Mouse (Mus musculus) lung, postnatal 0 days (tissue): Measurements from ENCODE around the gene Rpp14. TPM values are rescaled to one million over a fixed set of nuclear protein-coding genes. Genes with fewer than 3 reads are reported as not detected.

Source experiments
- ATAC-seq: fragments of 200-750 bp; cut with Nextera tagmentation; 2 replicates; pipeline ENCODE4 v1.8.0; 2017; ENCODE audit warnings: moderate library complexity
- DNase-seq: peaks from one replicate; pipeline ENCODE4 v3.0.0-alpha.2; 2016; ENCODE audit warnings: low spot score
- H3K27ac ChIP-seq: fragments of 300-500 bp; sonication (generic); 2 replicates; pipeline ENCODE4 v1.5.1; 2014; ENCODE audit warnings: antibody characterized with exemption, mild to moderate bottlenecking, low read length, mixed read lengths
- H3K27me3 ChIP-seq: fragments of 300-500 bp; sonication (generic); replicated peaks from 2 replicates; pipeline ENCODE4 v1.6.1; 2014; ENCODE audit warnings: low read length, mixed read lengths; ENCODE audit not compliant: insufficient read depth
- H3K36me3 ChIP-seq: fragments of 300-500 bp; sonication (generic); 2 replicates; pipeline ENCODE4 v1.6.1; 2014; ENCODE audit warnings: low read length, mixed read lengths; ENCODE audit not compliant: insufficient read depth
- H3K4me1 ChIP-seq: fragments of 300-500 bp; sonication (generic); 2 replicates; pipeline ENCODE4 v1.6.1; 2014; ENCODE audit warnings: antibody characterized with exemption, low read depth, low read length, mixed read lengths; ENCODE audit not compliant: insufficient read depth
- H3K4me2 ChIP-seq: fragments of 300-500 bp; sonication (generic); replicated peaks from 2 replicates; pipeline ENCODE4 v1.6.1; 2014; ENCODE audit warnings: low read depth, mild to moderate bottlenecking, low read length, moderate library complexity, mixed read lengths
- H3K4me3 ChIP-seq: fragments of 300-500 bp; sonication (generic); 2 replicates; pipeline ENCODE4 v1.5.1; 2014; ENCODE audit warnings: low read depth, low read length
- H3K9ac ChIP-seq: fragments of 300-500 bp; sonication (generic); replicated peaks from 2 replicates; pipeline ENCODE4 v1.6.1; 2014; ENCODE audit warnings: low read depth, mild to moderate bottlenecking
- H3K9me3 ChIP-seq: fragments of 300-500 bp; sonication (generic); 2 replicates; pipeline ENCODE4 v1.6.1; 2016; ENCODE audit warnings: low read length, mixed read lengths
- CTCF ChIP-seq: IDR thresholded peaks from 2 replicates; pipeline ENCODE4 v1.5.1; 2016; ENCODE audit warnings: antibody characterized with exemption, mild to moderate bottlenecking
- EP300 ChIP-seq: IDR thresholded peaks from 2 replicates; pipeline ENCODE4 v1.6.1; 2016; ENCODE audit warnings: antibody characterized with exemption, mild to moderate bottlenecking, control low read depth
- WGBS: fragments of 180-500 bp; shearing (Covaris S2); extraction: QIAGEN DNeasy Blood & Tissue Kit; methylation state at CpG from one replicate; pipeline ENCODE4 v1.1.7; 2014; 5-methylcytosine and 5-hydroxymethylcytosine counted together
- polyA plus RNA-seq: library from polyadenylated mRNA; unstranded; fragments of >200 nt; fragmentation: Nextera tagmentation; extraction: Ambion mirVana; gene quantifications from 2 replicates; pipeline ENCODE4 v1.2.1, GENCODE M21; 2015

Gene Rpp14
- polyA plus RNA-seq, 1 experiment from 2014 or later = 37.6 TPM

DNA sequence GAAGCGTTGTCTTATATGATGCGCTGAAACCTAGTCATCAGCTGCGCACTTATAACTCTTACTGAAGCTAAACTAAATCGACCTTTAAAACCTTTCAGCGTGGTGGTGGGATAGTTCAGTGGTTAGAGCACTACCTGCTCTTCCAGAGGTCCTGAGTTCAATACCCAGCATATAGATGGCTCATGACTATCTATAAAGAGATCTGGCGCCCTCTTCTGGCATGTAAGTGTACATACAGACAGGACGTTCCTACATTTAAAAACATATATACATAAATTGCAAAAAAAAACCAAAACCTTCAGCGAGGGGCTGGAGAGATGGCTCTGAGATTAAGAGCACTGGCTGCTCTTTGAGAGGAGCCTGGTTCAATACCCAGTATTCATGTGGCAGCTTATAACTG, 35.8 kb upstream of the Rpp14 start:
- Histone ChIP-seq H3K4me2 (no peak overlapping the region), H3K27ac (no peak overlapping the region), H3K9me3 (no peaks in the 10 kb centered on the region), H3K4me1 (no peaks in the 10 kb centered on the region), H3K4me3 (no peak overlapping the region), H3K9ac (no peak overlapping the region), H3K27me3 (no peaks in the 10 kb centered on the region), H3K36me3 (no peaks in the 10 kb centered on the region)
- whole genome bisulfite sequencing = 65% methylated on average over 8 of the region's 8 CpGs
- DNase-seq = peak; percentile 66
- TF ChIP-seq EP300 = no peak
- TF ChIP-seq CTCF = peak; percentile 69
- ATAC-seq = no peak

DNA sequence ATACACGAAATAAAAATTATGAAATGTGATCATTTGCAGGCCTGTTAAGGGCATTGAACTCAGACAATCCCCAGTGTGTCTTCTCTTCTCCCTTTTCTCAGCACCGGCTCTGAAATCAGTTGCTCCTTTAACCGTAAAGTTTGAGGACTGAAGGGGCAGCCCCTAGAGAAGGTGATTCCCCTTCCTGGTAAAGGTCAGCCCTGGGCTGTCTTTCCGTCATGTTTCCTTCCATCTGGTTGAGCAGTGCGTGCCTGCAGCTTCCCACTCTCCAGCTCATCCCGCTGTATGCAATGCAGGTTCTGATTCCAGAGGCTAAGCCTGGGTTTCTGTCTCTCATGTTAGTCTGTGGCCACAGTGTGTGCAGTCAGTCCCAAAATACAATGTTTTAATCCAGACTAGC, 35.4 kb upstream of the Rpp14 start:
- H3K27me3 ChIP-seq = no peaks in the 10 kb centered on the region
- DNase-seq (no peak), ATAC-seq (no peak)
- H3K4me1 ChIP-seq = no peaks in the 10 kb centered on the region
- no peaks in the 10 kb centered on the region for H3K9me3 ChIP-seq
- H3K36me3 ChIP-seq = no peaks in the 10 kb centered on the region
- H3K27ac ChIP-seq = no peak overlapping the region
- no peak for TF ChIP-seq CTCF
- TF ChIP-seq EP300 = no peak
- H3K4me3 ChIP-seq = no peak overlapping the region
- H3K4me2 ChIP-seq = no peak overlapping the region
- WGBS = 83% methylated on average over 6 of the region's 6 CpGs
- no peak overlapping the region for H3K9ac ChIP-seq

DNA sequence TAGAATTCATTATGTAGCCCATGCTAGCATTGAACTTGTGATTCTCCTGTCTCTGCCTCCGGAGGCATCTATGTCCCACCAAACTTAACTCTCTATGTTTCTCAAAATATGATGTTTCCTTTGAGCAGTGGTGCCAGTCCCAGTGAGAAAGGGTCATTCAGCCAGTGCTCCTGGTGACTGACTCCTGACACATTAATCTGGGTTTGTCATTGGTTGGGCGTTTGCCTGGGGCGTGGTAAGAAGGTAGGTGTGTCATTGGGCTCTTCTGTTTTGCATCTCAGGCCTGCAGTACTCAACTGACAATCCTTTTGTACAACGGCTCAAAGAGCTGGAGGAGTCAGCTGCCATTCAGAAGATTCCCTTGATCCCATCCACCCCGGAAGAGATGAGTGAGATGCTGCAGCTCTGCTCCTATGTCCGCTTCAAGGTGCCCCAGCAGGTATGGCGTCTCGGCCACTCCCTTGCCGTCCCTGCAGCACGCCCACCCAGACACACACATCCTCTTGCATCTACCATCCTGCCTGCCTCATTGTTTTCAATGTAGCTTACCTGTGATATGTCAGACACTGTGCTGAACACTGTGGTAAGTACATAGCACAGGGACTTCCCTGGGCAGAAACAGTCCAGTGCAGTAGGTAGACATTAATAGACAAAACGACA, 34.9 kb upstream of the Rpp14 start:
- H3K4me2 ChIP-seq = no peak overlapping the region
- H3K4me1 ChIP-seq = no peaks in the 10 kb centered on the region
- no peaks in the 10 kb centered on the region for H3K36me3 ChIP-seq
- H3K9ac ChIP-seq = no peak overlapping the region
- H3K27ac ChIP-seq = no peak overlapping the region
- no peak for TF ChIP-seq CTCF
- TF ChIP-seq EP300 = no peak
- DNase-seq (no peak), ATAC-seq (no peak)
- WGBS = 83% methylated on average over 11 of the region's 11 CpGs
- no peaks in the 10 kb centered on the region for H3K27me3 ChIP-seq
- H3K9me3 ChIP-seq = no peaks in the 10 kb centered on the region
- no peak overlapping the region for H3K4me3 ChIP-seq

DNA sequence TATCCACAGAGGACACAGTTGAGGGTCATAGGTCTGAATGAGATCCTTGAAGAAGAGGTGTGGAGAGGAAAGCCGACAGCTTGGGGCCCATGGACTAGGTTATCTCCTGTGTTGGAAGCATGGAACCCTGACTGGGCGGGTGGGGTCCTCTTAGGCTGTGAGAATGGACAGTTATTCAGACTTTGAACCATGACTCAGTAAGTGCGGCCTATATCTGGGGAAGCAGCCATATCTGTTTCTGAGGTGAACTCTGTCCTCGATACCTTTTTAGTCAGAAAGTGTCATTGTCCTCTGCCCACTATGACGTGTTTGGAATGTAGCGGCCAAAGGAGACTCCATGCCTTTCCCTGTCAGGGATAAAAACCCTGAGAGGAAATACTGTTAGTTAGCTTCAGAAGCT, 33.3 kb upstream of the Rpp14 start:
- Histone ChIP-seq H3K4me2 (no peak overlapping the region), H3K9me3 (no peaks in the 10 kb centered on the region), H3K4me1 (no peaks in the 10 kb centered on the region), H3K27me3 (no peaks in the 10 kb centered on the region), H3K4me3 (no peak overlapping the region), H3K9ac (no peak overlapping the region), H3K36me3 (no peaks in the 10 kb centered on the region), H3K27ac (no peak overlapping the region)
- TF ChIP-seq CTCF = no peak
- no peak for TF ChIP-seq EP300
- ATAC-seq (no peak), DNase-seq (no peak)
- 95% methylated on average over 6 of the region's 6 CpGs for WGBS

DNA sequence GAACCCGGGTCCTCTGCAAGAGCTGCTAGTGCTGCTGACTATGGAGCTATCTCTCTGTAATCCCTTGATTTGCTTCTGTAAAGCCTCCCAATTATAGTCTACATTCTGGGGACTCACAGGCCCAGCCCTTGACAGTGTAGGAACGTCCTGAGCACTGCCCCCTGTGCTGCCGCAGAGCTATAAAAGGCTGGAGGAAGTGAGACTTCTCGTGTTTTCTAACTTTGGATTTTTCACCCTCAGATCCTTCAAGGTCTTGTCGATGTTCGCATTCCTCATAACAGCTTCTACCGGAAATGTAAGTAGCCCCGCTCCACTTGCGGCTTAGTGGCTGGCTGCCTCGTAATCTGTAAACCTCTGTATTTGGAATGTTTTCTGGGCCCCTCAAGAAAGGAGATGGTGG, 30.8 kb upstream of the Rpp14 start:
- Histone ChIP-seq H3K27ac (no peak overlapping the region), H3K4me2 (no peak overlapping the region), H3K27me3 (no peaks in the 10 kb centered on the region), H3K4me3 (no peak overlapping the region), H3K36me3 (no peaks in the 10 kb centered on the region), H3K9ac (no peak overlapping the region), H3K9me3 (no peaks in the 10 kb centered on the region), H3K4me1 (no peaks in the 10 kb centered on the region)
- ATAC-seq (no peak), DNase-seq (no peak)
- TF ChIP-seq CTCF = no peak
- TF ChIP-seq EP300 = no peak
- WGBS = 80% methylated on average over 10 of the region's 10 CpGs

DNA sequence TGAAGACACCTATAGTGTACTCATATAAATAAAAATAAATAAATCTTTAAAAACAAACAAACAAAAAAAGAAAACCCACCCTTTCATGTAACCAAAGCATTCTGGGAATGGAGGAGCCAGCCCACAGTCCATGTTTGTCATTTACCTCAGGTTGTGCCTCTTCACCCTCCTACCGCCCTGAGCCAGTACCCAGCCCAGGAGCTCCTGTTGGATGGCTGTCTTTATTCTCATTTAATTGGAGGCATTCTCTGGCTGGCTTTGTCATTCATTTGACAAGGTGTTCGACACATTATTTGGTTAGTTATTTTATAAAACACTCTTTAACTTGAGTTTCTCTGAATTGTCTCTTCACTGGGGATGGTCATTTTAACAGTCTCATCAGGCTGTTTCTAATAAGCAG, 28.3 kb upstream of the Rpp14 start:
- no peak for ATAC-seq
- Histone ChIP-seq H3K27ac (no peak overlapping the region), H3K9ac (no peak overlapping the region), H3K36me3 (no peaks in the 10 kb centered on the region), H3K4me1 (no peaks in the 10 kb centered on the region), H3K4me2 (no peak overlapping the region), H3K9me3 (no peaks in the 10 kb centered on the region), H3K27me3 (no peaks in the 10 kb centered on the region), H3K4me3 (no peak overlapping the region)
- WGBS = 90% methylated on average over 2 of the region's 2 CpGs
- no peak for TF ChIP-seq EP300
- no peak for TF ChIP-seq CTCF
- DNase-seq = no peak

DNA sequence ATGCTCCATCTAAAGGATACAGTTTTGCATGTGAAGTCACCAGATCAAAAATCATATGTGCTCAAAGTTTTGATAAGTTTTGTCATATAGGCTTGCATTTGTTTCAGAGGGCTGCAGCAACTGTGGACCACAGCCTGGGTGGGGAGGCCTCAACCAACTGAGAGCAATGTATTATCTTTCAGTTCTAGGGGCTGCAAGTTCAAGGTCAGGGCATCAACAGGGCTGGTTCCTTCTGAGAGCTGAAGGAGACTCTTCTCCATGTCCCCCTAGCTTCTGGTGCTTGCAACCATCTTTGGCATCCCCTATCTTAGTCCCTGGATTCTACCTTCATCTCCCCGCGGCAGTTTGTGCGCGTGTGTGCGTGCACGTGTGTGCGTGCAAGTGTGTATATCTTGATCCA, 27.5 kb upstream of the Rpp14 start:
- Histone ChIP-seq H3K36me3 (no peaks in the 10 kb centered on the region), H3K4me2 (no peak overlapping the region), H3K9me3 (no peaks in the 10 kb centered on the region), H3K9ac (no peak overlapping the region), H3K4me1 (no peaks in the 10 kb centered on the region), H3K4me3 (no peak overlapping the region), H3K27me3 (no peaks in the 10 kb centered on the region), H3K27ac (no peak overlapping the region)
- WGBS = over 99% methylated on average over 7 of the region's 7 CpGs
- TF ChIP-seq CTCF (no peak), EP300 (no peak)
- ATAC-seq = no peak
- DNase-seq = no peak
